Mouse (Mus musculus) liver, postnatal 0 days (tissue): ENCODE measurements around the gene Acaa1a. TPM values are rescaled to one million over a fixed set of nuclear protein-coding genes. Genes with fewer than 3 reads are reported as not detected.

Experiments used
- ATAC-seq: fragments of 200-750 bp; cut with Nextera tagmentation; 2 replicates; pipeline ENCODE4 v1.8.0; 2017; ENCODE audit warnings: mild to moderate bottlenecking, moderate library complexity
- DNase-seq: peaks from one replicate; pipeline ENCODE4 v3.0.0-alpha.2; 2016
- H3K27ac ChIP-seq: fragments of 300-500 bp; sonication (generic); 2 replicates; pipeline ENCODE4 v1.5.1; 2014; ENCODE audit warnings: antibody characterized with exemption, moderate library complexity, mild to moderate bottlenecking, low read depth
- H3K27me3 ChIP-seq: fragments of 300-500 bp; sonication (generic); 2 replicates; pipeline ENCODE4 v1.6.1; 2014; ENCODE audit warnings: low read length, control low read depth, mixed read lengths; ENCODE audit not compliant: insufficient read depth
- H3K36me3 ChIP-seq: fragments of 300-500 bp; sonication (generic); replicated peaks from 2 replicates; pipeline ENCODE4 v1.6.1; 2014; ENCODE audit warnings: mild to moderate bottlenecking, control low read depth, low read length, moderate library complexity, mixed read lengths; ENCODE audit not compliant: insufficient read depth
- H3K4me1 ChIP-seq: fragments of 300-500 bp; sonication (generic); 2 replicates; pipeline ENCODE4 v1.6.1; 2014; ENCODE audit warnings: antibody characterized with exemption, mild to moderate bottlenecking, control low read depth; ENCODE audit not compliant: insufficient read depth
- H3K4me2 ChIP-seq: fragments of 300-500 bp; sonication (generic); 2 replicates; pipeline ENCODE4 v1.6.1; 2014; ENCODE audit warnings: low read depth, mild to moderate bottlenecking, low read length, moderate library complexity, mixed read lengths
- H3K4me3 ChIP-seq: fragments of 300-500 bp; sonication (generic); 2 replicates; pipeline ENCODE4 v1.5.1; 2014; ENCODE audit warnings: low read depth, low read length
- H3K9ac ChIP-seq: fragments of 300-500 bp; sonication (generic); replicated peaks from 2 replicates; pipeline ENCODE4 v1.6.1; 2014; ENCODE audit warnings: mild to moderate bottlenecking, moderate library complexity
- H3K9me3 ChIP-seq: fragments of 300-500 bp; sonication (generic); 2 replicates; pipeline ENCODE4 v1.6.1; 2016; ENCODE audit warnings: mild to moderate bottlenecking, control low read depth, low read length, mixed read lengths
- CTCF ChIP-seq: sonication (generic); IDR thresholded peaks from 2 replicates; pipeline ENCODE4 v1.5.1; 2016; ENCODE audit warnings: antibody characterized with exemption, low read depth
- EP300 ChIP-seq: IDR thresholded peaks from 2 replicates; pipeline ENCODE4 v1.6.1; 2016; ENCODE audit warnings: antibody characterized with exemption, low read depth, mild to moderate bottlenecking
- WGBS: fragments of 180-500 bp; shearing (Covaris S2); extraction: QIAGEN DNeasy Blood & Tissue Kit; methylation state at CpG from one replicate; pipeline ENCODE4 v1.1.7; 2014; ENCODE audit not compliant: insufficient replicate concordance; 5-methylcytosine and 5-hydroxymethylcytosine counted together
- polyA plus RNA-seq: library from polyadenylated mRNA; unstranded; fragments of >200 nt; fragmentation: Nextera tagmentation; extraction: Ambion mirVana; gene quantifications from 2 replicates; pipeline ENCODE4 v1.2.1, GENCODE M21; 2015

The Acaa1a gene
- polyA plus RNA-seq, 1 experiment from 2014 or later, result 132 TPM

DNA sequence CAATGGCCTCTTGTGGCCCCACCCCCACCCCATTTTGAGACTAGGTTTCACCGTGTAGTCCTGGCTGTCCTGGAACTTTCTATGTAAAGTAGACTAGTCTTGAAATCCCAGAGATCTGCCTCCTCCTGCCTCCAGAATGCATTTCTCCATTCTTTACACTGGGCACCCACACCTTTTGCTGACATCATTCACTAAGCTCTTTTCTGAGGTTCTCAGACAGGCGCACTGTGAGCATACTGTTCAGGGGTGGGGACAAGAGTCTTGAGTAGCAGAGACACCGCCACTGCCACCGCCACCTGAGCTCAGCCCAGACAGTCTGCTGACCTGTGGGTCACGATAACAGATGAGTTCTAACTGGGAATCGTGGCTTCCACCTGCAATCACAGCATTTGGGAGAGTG is 16.5 kb downstream of the Acaa1a start:
- TF ChIP-seq CTCF (no peak), EP300 (no peak)
- Histone ChIP-seq H3K9me3 (no peaks in the 10 kb centered on the region), H3K4me3 (no peak overlapping the region), H3K4me1 (peaks cover 3% of the 10 kb centered on the region; the same call in 1 of the 2 replicates), H3K27ac (no peak overlapping the region), H3K36me3 (peaks cover 4% of the 10 kb centered on the region), H3K9ac (no peak overlapping the region), H3K4me2 (no peak overlapping the region), H3K27me3 (no peaks in the 10 kb centered on the region)
- ATAC-seq, result no peak
- 76% methylated on average over 6 of the region's 6 CpGs for WGBS
- no peak for DNase-seq

DNA sequence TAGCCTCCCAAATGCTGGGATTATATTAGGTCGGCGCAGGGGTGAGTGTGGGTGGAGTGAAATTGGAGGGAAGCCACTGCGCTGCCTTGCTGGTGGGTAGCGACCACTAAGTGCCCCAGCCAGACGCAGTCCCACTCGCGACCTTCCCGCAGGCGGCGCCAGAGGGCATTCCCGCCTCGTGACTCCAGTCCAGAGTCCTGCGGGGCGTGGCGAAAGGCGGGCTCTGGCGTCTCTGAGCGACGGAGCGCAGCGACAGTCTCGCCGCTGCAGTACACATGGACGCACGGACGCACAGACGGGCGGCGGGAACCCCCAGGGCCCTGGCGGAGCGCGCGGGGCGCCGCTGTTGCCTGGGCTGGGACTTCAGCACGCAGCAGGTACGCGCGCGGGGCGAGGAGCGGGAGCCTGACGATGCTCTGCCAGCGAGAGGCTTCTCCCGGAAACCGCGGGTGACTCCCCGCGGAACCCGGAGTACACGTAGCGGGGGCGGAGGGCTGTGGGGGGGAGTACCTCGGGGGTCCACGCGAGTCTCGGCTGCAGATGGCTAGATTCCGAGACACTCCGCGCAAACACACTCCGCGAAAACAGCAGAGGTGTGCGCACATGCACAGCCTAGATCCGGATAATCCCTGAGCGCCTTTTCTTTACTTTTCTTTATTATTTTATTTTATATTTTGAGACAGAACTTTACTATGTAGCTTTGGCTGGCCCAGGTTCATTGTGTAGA is 18.0 kb downstream of the Acaa1a start, which contains the start of gene Xylb:
Gene Xylb (plus strand): TSS at position 51 of the 727 bp plus-strand sequence.
- ATAC-seq (peak; percentile 88), DNase-seq (peak; percentile 93)
- no peaks in the 10 kb centered on the region for H3K27me3 ChIP-seq
- peak within 1 kb of the TSS; percentile 96 for H3K4me2 ChIP-seq
- peaks cover 3% of the 10 kb centered on the region; the same call in 1 of the 2 replicates for H3K4me1 ChIP-seq
- no peaks in the 10 kb centered on the region for H3K9me3 ChIP-seq
- no peaks in the 10 kb centered on the region; the same call in 1 of the 2 replicates for H3K36me3 ChIP-seq
- peak within 1 kb of the TSS; percentile 48 for H3K27ac ChIP-seq
- WGBS, result 3% methylated on average over 57 of the region's 65 CpGs
- peak within 1 kb of the TSS; percentile 76 for H3K4me3 ChIP-seq
- peak within 1 kb of the TSS; percentile 72 for H3K9ac ChIP-seq
- TF ChIP-seq EP300 (no peak), CTCF (peak; percentile 92)

DNA sequence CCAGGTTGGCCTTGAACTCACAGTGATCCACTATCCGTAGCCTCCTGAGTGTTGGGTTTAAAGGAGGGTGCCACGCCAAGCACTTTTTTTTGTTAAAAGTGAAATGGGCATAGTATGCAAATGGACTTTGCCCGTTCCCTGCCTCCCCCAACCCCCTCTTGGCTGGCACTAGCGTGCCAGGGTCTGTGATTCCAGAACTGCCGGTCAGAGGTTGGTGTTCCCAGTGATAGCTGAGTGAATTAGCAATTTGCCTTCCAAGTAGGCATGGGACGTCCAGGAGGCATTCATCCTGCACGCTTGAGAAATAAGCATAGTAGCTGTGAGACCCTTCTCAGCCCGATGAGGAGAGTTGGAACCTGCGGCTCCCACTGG is 18.6 kb downstream of the Acaa1a start:
- Histone ChIP-seq H3K36me3 (no peaks in the 10 kb centered on the region; the same call in 1 of the 2 replicates), H3K4me3 (peak overlapping the region; percentile 76), H3K9me3 (no peaks in the 10 kb centered on the region), H3K27me3 (no peaks in the 10 kb centered on the region), H3K9ac (peak overlapping the region; percentile 72), H3K27ac (0 out of 2 replicates have a peak overlapping the region, but pooled peaks have one; percentile 48), H3K4me2 (peak overlapping the region; percentile 96), H3K4me1 (peaks cover 3% of the 10 kb centered on the region; the same call in 1 of the 2 replicates)
- no peak for TF ChIP-seq EP300
- ATAC-seq (peak; percentile 44), DNase-seq (peak; percentile 48)
- WGBS, result 37% methylated on average over 9 of the region's 9 CpGs

DNA sequence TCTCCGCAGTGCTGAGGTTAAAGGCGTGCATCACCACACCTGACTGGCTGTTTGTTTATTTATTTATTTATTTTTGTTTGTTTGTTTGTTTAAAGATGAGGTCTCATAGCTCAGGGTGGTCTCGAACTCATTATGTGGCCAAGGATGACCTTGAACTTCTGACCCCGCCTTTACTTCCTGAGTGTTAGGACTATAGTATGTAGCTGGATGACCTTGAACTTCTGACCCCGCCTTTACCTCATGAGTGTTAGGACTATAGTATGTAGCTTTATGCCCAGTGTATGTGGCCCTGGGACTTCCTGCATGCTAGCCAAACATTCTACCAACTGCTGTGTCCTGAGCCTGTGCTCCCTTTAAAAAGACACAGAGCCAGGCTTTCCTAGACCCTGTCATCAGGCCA is 21.9 kb downstream of the Acaa1a start:
- Histone ChIP-seq H3K4me2 (no peak overlapping the region), H3K36me3 (no peaks in the 10 kb centered on the region; the same call in 1 of the 2 replicates), H3K27me3 (no peaks in the 10 kb centered on the region), H3K9me3 (no peaks in the 10 kb centered on the region), H3K27ac (no peak overlapping the region), H3K4me3 (no peak overlapping the region), H3K4me1 (peaks cover 3% of the 10 kb centered on the region; the same call in 1 of the 2 replicates), H3K9ac (no peak overlapping the region)
- no peak for DNase-seq
- 79% methylated on average over 5 of the region's 5 CpGs for WGBS
- ATAC-seq, result no peak
- TF ChIP-seq EP300, result no peak
- no peak for TF ChIP-seq CTCF

DNA sequence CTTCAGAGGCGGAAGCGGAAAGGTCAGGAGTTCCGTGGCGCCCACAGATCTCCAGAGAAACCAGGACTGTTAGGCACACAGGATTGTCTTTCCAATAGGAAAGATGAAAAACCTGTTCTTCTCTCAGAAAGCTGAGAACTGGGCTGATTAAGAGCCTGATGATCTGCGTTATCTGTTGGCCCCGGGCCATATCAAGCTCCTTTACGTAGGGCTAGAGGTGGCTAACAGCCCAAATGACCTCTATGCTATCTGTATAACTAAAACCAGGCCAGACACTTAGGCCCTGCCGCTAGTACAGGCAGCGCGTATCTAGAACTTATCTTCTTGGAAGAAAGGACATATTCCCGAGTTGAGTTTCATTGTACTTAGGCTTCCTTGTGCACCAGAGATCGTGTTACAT is 23.8 kb downstream of the Acaa1a start:
- no peaks in the 10 kb centered on the region for H3K27me3 ChIP-seq
- H3K9me3 ChIP-seq, result no peaks in the 10 kb centered on the region
- peaks cover 3% of the 10 kb centered on the region for H3K36me3 ChIP-seq
- ATAC-seq (no peak), DNase-seq (no peak)
- WGBS, result 84% methylated on average over 12 of the region's 12 CpGs
- no peak for TF ChIP-seq EP300
- no peak for TF ChIP-seq CTCF
- 0 out of 2 replicates have a peak, but pooled peaks cover 2% of the 10 kb centered on the region for H3K4me1 ChIP-seq
- no peak overlapping the region for H3K4me2 ChIP-seq
- H3K27ac ChIP-seq, result no peak overlapping the region
- H3K9ac ChIP-seq, result no peak overlapping the region
- H3K4me3 ChIP-seq, result no peak overlapping the region

DNA sequence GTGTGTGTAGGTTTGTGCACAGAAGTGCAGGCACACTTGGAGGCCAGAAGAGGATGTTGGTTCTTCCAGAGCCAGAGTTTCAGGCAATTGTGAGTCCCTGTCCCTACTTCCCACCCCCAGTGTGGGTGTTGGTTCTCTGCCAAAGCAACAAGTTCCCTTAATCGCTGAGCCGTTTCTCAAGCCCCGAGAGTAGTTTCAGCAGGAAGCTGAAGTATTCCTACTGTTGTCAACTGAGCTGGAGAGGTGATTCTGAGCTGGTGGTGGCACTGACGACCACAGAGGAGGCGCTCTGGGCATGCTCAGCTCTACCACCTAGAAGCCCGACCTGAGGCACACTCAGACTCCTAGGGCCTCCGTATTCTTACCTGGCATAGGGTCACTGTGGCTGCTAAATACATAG is 25.8 kb downstream of the Acaa1a start, which contains the start of gene Slc22a14:
Gene Slc22a14 (minus strand): TSS at position 270 of the 400 bp plus-strand sequence.
- H3K27me3 ChIP-seq, result no peaks in the 10 kb centered on the region
- 49% methylated on average over 7 of the region's 7 CpGs for WGBS
- TF ChIP-seq CTCF, result no peak
- no peak for TF ChIP-seq EP300
- DNase-seq, result no peak
- no peak within 1 kb of the TSS for H3K4me3 ChIP-seq
- no peak within 1 kb of the TSS for H3K27ac ChIP-seq
- no peaks in the 10 kb centered on the region for H3K4me1 ChIP-seq
- H3K36me3 ChIP-seq, result peaks cover 3% of the 10 kb centered on the region
- H3K9me3 ChIP-seq, result no peaks in the 10 kb centered on the region
- H3K9ac ChIP-seq, result no peak within 1 kb of the TSS
- H3K4me2 ChIP-seq, result no peak within 1 kb of the TSS
- no peak for ATAC-seq
